Mouse (Mus musculus) urinary bladder, postnatal 0 days (tissue): ENCODE measurements around the gene 1700020D05Rik. TPM values are rescaled to one million over a fixed set of nuclear protein-coding genes. Genes with fewer than 3 reads are reported as not detected.

Source experiments
- polyA plus RNA-seq: library from polyadenylated mRNA; unstranded; fragments of >200 nt; fragmentation: Nextera tagmentation; extraction: Ambion mirVana; gene quantifications from 2 replicates; pipeline ENCODE4 v1.2.1, GENCODE M21; 2015

1700020D05Rik gene
- polyA plus RNA-seq: 0.27 TPM in 1 of 2 replicates, not detected in the other

DNA sequence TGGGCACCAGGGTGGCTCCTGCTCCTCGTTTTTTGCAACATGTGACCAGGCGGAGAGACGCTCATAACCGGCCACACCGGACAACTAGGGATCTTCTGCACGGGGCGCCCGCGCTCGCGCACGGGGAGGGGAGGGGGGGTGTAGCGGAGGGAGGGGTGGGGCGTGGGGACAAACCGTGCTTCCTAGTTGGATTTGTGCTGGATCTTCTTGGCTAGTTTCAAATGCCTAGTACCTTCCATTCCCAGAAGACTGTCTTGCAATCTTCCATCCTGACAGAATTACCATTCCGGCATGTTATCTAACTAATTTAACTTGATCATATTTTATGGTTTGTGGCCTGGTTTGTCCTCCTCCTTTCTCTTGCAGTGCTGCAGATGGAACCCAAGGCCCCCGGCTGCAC is at the start of gene 1700020D05Rik:
TSS of gene 1700020D05Rik (minus strand) at position 101 of the 400 bp plus-strand sequence.

GRCm38 (mm10) chr19:5510031-5511026 is 6.7 kb upstream of the 1700020D05Rik start, which contains the start of gene Snx32:
TSS of gene Snx32 (minus strand) at chr19:5510538.

DNA sequence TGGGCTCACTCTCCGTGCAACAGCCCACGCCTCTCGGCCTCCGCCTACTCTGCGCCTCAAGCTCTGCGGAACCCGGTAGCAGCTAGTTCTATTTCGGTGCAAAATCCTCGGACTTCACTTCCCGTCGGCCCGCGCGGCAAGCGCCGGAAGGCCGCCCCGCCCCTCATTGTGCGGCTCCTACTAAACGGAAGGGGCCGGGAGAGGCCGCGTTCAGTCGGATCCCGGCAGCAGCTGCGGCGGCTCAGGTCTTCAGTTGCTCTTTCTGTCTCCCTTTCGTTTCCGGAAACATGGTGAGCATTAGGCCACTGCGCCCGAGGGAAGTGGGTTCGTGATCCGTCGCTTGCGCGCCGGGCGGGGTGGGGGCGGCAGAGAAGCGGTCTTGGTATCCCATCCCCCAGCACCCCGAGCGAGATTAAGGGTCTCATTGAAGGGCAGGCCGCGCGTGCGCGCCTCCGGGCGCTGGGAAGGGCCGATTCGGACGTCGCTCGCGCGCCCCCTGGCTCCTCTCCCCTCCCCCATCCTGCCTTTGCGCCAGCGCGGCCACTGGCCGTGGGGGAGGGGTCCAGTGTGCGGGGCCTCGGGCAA is 13.2 kb downstream of the 1700020D05Rik start, which contains the start of gene Cfl1:
TSS of gene Cfl1 (plus strand) at position 143 of the 585 bp plus-strand sequence.

GRCm38 (mm10) chr19:5487768-5488550 is 15.6 kb downstream of the 1700020D05Rik start, which contains the start of gene Mus81:
TSS of gene Mus81 (minus strand) at chr19:5488402.

GRCm38 (mm10) chr19:5473720-5474119 is 29.9 kb downstream of the 1700020D05Rik start, which contains the start of gene Efemp2:
TSS of gene Efemp2 (plus strand) at chr19:5473954.

DNA sequence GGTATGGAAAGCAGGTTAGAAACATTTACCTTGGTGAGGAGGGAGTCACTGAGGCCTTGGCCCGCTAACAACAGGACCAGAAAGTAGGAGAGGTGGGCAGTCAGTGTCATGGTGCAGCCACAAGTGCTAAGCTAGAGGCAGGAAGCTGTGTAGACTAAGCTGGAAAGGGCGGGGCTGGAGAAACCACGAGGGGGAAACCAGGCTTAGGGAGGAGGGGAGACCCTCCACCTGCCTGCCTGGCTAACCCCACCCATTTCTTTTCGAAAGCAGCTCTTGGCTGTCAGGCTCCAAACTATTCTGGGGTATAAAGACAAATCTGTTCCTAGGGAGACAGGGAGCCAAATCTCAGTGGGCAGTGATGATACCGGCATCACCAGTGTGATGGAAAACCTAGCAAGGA is 35.2 kb downstream of the 1700020D05Rik start, which contains the start of gene Ctsw:
TSS of gene Ctsw (minus strand) at position 134 of the 400 bp plus-strand sequence.

GRCm38 (mm10) chr19:5460465-5460911 is 43.1 kb downstream of the 1700020D05Rik start, which contains the start of gene Fibp:
TSS of gene Fibp (plus strand) at chr19:5460615.

GRCm38 (mm10) chr19:5457746-5458442 is 45.7 kb downstream of the 1700020D05Rik start, which contains the start of gene Ccdc85b:
TSS of gene Ccdc85b (minus strand) at chr19:5457894.

Other genes starting within 250 kb of the 1700020D05Rik start
- gene Pacs1, start 230.7 kb downstream of the 1700020D05Rik start, polyA plus RNA-seq: 8.8 and 10.0 TPM in 2 replicates
- gene Sf3b2, start 208.3 kb downstream of the 1700020D05Rik start, polyA plus RNA-seq: 155 and 159 TPM in 2 replicates
- 0.33 and 0.35 TPM in 2 replicates for gene Gal3st3, start 205.5 kb downstream of the 1700020D05Rik start, polyA plus RNA-seq
- not detected in 2 replicates for gene Catsper1, start 168.0 kb downstream of the 1700020D05Rik start, polyA plus RNA-seq
- gene Cst6, start 154.2 kb downstream of the 1700020D05Rik start, polyA plus RNA-seq: 5.3 and 6.6 TPM in 2 replicates
- 25.2 and 27.2 TPM in 2 replicates for gene Eif1ad, start 137.0 kb downstream of the 1700020D05Rik start, polyA plus RNA-seq
- 266 and 286 TPM in 2 replicates for gene Banf1, start 136.6 kb downstream of the 1700020D05Rik start, polyA plus RNA-seq
- 33.0 and 39.0 TPM in 2 replicates for gene Sart1, start 115.1 kb downstream of the 1700020D05Rik start, polyA plus RNA-seq
- gene Tsga10ip, start 101.3 kb downstream of the 1700020D05Rik start, polyA plus RNA-seq: not detected in 2 replicates
- 234 and 246 TPM in 2 replicates for gene Drap1, start 78.8 kb downstream of the 1700020D05Rik start, polyA plus RNA-seq
- gene AI837181, start 78.6 kb downstream of the 1700020D05Rik start, polyA plus RNA-seq: 45.6 and 53.5 TPM in 2 replicates
- gene Fosl1, start 56.2 kb downstream of the 1700020D05Rik start, polyA plus RNA-seq: 0.61 and 1.6 TPM in 2 replicates
- 15.1 and 16.5 TPM in 2 replicates for gene Ccdc85b, start 45.9 kb downstream of the 1700020D05Rik start, polyA plus RNA-seq
- 78.4 and 88.2 TPM in 2 replicates for gene Fibp, start 43.2 kb downstream of the 1700020D05Rik start, polyA plus RNA-seq
- gene Ctsw, start 35.3 kb downstream of the 1700020D05Rik start, polyA plus RNA-seq: 0.16 and 0.62 TPM in 2 replicates
- gene Efemp2, start 29.8 kb downstream of the 1700020D05Rik start, polyA plus RNA-seq: 118 and 128 TPM in 2 replicates
- gene Mus81, start 15.4 kb downstream of the 1700020D05Rik start, polyA plus RNA-seq: 23.1 and 28.7 TPM in 2 replicates
- gene Cfl1, start 13.3 kb downstream of the 1700020D05Rik start, polyA plus RNA-seq: 1,724 and 1,857 TPM in 2 replicates
- gene Snx32, start 6.8 kb upstream of the 1700020D05Rik start, polyA plus RNA-seq: 4.8 and 6.5 TPM in 2 replicates
- gene Ovol1, start 56.9 kb upstream of the 1700020D05Rik start, polyA plus RNA-seq: 2.6 and 3.4 TPM in 2 replicates
- gene Ap5b1, start 64.2 kb upstream of the 1700020D05Rik start, polyA plus RNA-seq: 6.1 and 6.2 TPM in 2 replicates
- gene Rnaseh2c, start 98.1 kb upstream of the 1700020D05Rik start, polyA plus RNA-seq: 45.5 and 58.5 TPM in 2 replicates
- gene Kat5, start 106.5 kb upstream of the 1700020D05Rik start, polyA plus RNA-seq: 31.9 and 33.2 TPM in 2 replicates
- gene Rela, start 133.7 kb upstream of the 1700020D05Rik start, polyA plus RNA-seq: 38.5 and 43.5 TPM in 2 replicates
- gene Sipa1, start 159.9 kb upstream of the 1700020D05Rik start, polyA plus RNA-seq: 14.1 and 14.4 TPM in 2 replicates
- gene Map3k11, start 185.0 kb upstream of the 1700020D05Rik start, polyA plus RNA-seq: 11.8 and 12.4 TPM in 2 replicates
- gene Pcnx3, start 185.1 kb upstream of the 1700020D05Rik start, polyA plus RNA-seq: 8.9 and 9.8 TPM in 2 replicates
- 0.33 and 0.46 TPM in 2 replicates for gene Kcnk7, start 200.6 kb upstream of the 1700020D05Rik start, polyA plus RNA-seq
- gene Ehbp1l1, start 222.5 kb upstream of the 1700020D05Rik start, polyA plus RNA-seq: 120 and 126 TPM in 2 replicates
- 52.4 and 60.2 TPM in 2 replicates for gene Fam89b, start 225.9 kb upstream of the 1700020D05Rik start, polyA plus RNA-seq
- gene Ltbp3, start 237.1 kb upstream of the 1700020D05Rik start, polyA plus RNA-seq: 27.7 and 29.5 TPM in 2 replicates